Mouse (Mus musculus): ENCODE results near the gene Gm20532. TPM values are rescaled to one million over a fixed set of nuclear protein-coding genes. Genes with fewer than 3 reads are reported as not detected.

Gm20532 gene
- polyA plus RNA-seq, 1 experiment from 2014 or later: not detected

DNA sequence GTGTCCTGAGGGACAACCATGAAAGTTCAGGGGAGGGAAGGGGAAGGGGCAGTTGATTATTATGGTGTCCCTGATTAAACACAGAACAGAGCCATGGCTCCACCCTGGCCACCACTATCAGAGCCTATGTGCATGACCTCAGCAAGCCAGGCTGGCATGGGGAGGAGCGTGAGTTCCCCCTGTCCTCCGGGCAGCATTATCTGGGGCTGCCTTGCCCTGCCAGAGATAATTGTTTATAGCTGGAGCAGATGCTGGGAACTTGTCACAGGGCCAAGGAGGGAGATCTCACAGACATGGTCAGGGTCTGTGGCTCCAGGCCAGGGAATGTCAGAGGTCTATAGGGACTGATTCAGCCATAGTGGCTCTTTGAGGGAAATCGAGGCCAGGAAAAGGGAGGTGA is 35.7 kb upstream of the Gm20532 start:
- in situ Hi-C loops (cut with MboI; ENCODE audit: low pct_unique_long_range_greater_than_20kb): no loop called here
- CTCF ChIA-PET: interaction anchor here (1.1 kb wide), 1 partner anchor 11 kb away, joined by 3 read pairs; no protein-coding TSS in a partner anchor
- no peak for ATAC-seq

DNA sequence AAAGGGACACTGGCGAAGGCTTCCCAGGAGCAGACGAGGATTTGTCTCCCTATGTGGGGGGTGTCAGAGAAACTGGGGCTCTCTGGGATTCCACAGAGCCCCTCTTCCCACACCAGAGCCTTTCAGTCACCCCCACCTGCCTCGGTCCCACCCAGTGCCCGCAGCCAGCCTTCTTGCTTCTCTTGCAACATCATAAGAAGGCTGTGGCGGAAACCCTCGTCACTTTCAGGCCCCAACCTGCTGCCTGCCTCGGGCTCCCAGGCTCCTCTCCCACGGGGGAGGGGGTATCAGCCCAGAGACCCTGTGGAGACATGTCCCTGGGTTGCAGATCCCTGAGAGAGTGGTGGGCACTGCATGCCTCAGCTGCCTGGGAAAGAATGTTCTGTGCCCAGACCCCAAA is 35.0 kb upstream of the Gm20532 start:
- no peak for TF ChIP-seq CTCF (IDR thresholded peaks at IDR 0.05)
- no peak for DNase-seq (ENCODE audit: low read depth, low spot score)
- CTCF ChIA-PET: no interaction called here

More for the DNA sequence above, 35.7 kb upstream of the Gm20532 start:
- no peak for TF ChIP-seq CTCF (IDR thresholded peaks at IDR 0.05)
- no peak for DNase-seq (ENCODE audit: low read depth, low spot score)
- POLR2A ChIA-PET: interaction anchor here (0.5 kb wide), 1 partner anchor 41 kb away, joined by 3 read pairs; no protein-coding TSS in a partner anchor
- H3K27me3 ChIP-seq: no peaks in the 10 kb centered on the region

GRCm38 (mm10) chr2:26552066-26552465 is 34.4 kb upstream of the Gm20532 start:
- CTCF ChIA-PET: no interaction called here
- ATAC-seq (no peak), DNase-seq (ENCODE audit: low read depth, low spot score) (no peak)
- POLR2A ChIA-PET: no interaction called here
- no peaks in the 10 kb centered on the region for H3K27me3 ChIP-seq
- in situ Hi-C loops (cut with MboI; ENCODE audit: low pct_unique_long_range_greater_than_20kb): no loop called here
- no peak for TF ChIP-seq CTCF (IDR thresholded peaks at IDR 0.05)

More for the DNA sequence above, 35.0 kb upstream of the Gm20532 start:
- no peak for ATAC-seq
- POLR2A ChIA-PET: no interaction called here
- in situ Hi-C loops (cut with MboI; ENCODE audit: low pct_unique_long_range_greater_than_20kb): no loop called here
- no peaks in the 10 kb centered on the region for H3K27me3 ChIP-seq

GRCm38 (mm10) chr2:26553904-26554303 is 32.5 kb upstream of the Gm20532 start:
- ATAC-seq: no peak
- ChIA-PET POLR2A (no interaction called here), CTCF (interaction anchor here (1.3 kb wide), 1 partner anchor 105 kb away, joined by 3 read pairs; no protein-coding TSS in a partner anchor)
- no peak for TF ChIP-seq CTCF (IDR thresholded peaks at IDR 0.05)
- in situ Hi-C loops (cut with MboI; ENCODE audit: low pct_unique_long_range_greater_than_20kb): no loop called here
- H3K27me3 ChIP-seq: no peaks in the 10 kb centered on the region
- DNase-seq (ENCODE audit: low read depth, low spot score): no peak

- ATAC-seq: no peak
- H3K27me3 ChIP-seq: no peaks in the 10 kb centered on the region
- TF ChIP-seq CTCF (IDR thresholded peaks at IDR 0.05): no peak
- in situ Hi-C loops (cut with MboI; ENCODE audit: low pct_unique_long_range_greater_than_20kb): no loop called here
- DNase-seq (ENCODE audit: low read depth, low spot score): no peak
- ChIA-PET POLR2A (interaction anchor here (1.5 kb wide), 1 partner anchor 88 kb away, joined by 3 read pairs; no protein-coding TSS in a partner anchor), CTCF (interaction anchor here (1.0 to 1.1 kb wide), 2 partner anchors 104 to 229 kb away, joined by 3 to 4 read pairs; no protein-coding TSS in a partner anchor)
These were observed 31.4 kb upstream of the Gm20532 start for GRCm38 (mm10) chr2:26555076-26555475.

- no peak for ATAC-seq
- H3K27me3 ChIP-seq: no peaks in the 10 kb centered on the region
- in situ Hi-C loops (cut with MboI; ENCODE audit: low pct_unique_long_range_greater_than_20kb): no loop called here
- ChIA-PET CTCF (interaction anchor here (1.0 to 1.1 kb wide), 3 partner anchors 10 to 111 kb away, joined by 3 to 7 read pairs (median 4); no protein-coding TSS in a partner anchor), POLR2A (no interaction called here)
- no peak for DNase-seq (ENCODE audit: low read depth, low spot score)
- TF ChIP-seq CTCF (IDR thresholded peaks at IDR 0.05): no peak
These were observed 29.9 kb upstream of the Gm20532 start for GRCm38 (mm10) chr2:26556535-26556993.

- ATAC-seq (no peak), DNase-seq (ENCODE audit: low read depth, low spot score) (no peak)
- no peak for TF ChIP-seq CTCF (IDR thresholded peaks at IDR 0.05)
- peaks cover 4% of the 10 kb centered on the region for H3K27me3 ChIP-seq
- ChIA-PET POLR2A (interaction anchor here (1.2 kb wide), 1 partner anchor 114 kb away, joined by 3 read pairs; no protein-coding TSS in a partner anchor), CTCF (interaction anchor here (1.1 to 2.1 kb wide), 5 partner anchors 13 to 110 kb away, joined by 3 to 13 read pairs (median 9); no protein-coding TSS in a partner anchor)
- in situ Hi-C loops (cut with MboI; ENCODE audit: low pct_unique_long_range_greater_than_20kb): loop anchor here (5.0 to 10.0 kb wide), 2 partner anchors 108 to 246 kb away; partner anchors contain the start of gene Gpsm1
These were observed 25.9 kb upstream of the Gm20532 start for GRCm38 (mm10) chr2:26560506-26560905.

- ATAC-seq: peak; percentile 37
These were observed 25.0 kb upstream of the Gm20532 start for GRCm38 (mm10) chr2:26561351-26562016.

GRCm38 (mm10) chr2:26566221-26566620 is 20.2 kb upstream of the Gm20532 start:
- ChIA-PET CTCF (interaction anchor here (1.2 kb wide), 1 partner anchor 268 kb away, joined by 3 read pairs; no protein-coding TSS in a partner anchor), POLR2A (interaction anchor here (0.6 kb wide), 2 partner anchors 147 to 164 kb away, joined by 4 to 5 read pairs; no protein-coding TSS in a partner anchor)
- ATAC-seq: peak; percentile 14
- TF ChIP-seq CTCF (IDR thresholded peaks at IDR 0.05): peak; percentile 82
- peaks cover 4% of the 10 kb centered on the region for H3K27me3 ChIP-seq
- DNase-seq (ENCODE audit: low read depth, low spot score): no peak
- in situ Hi-C loops (cut with MboI; ENCODE audit: low pct_unique_long_range_greater_than_20kb): loop anchor here (10.0 kb wide), 1 partner anchor 251 kb away; the partner anchor contains the start of gene Gpsm1

More at GRCm38 (mm10) chr2:26561351-26562016, 25.0 kb upstream of the Gm20532 start:
- ChIA-PET CTCF (interaction anchor here (0.7 to 2.1 kb wide), 19 partner anchors 8 to 220 kb away, joined by 3 to 13 read pairs (median 3); partner anchors contain the start of genes Inpp5e and Notch1), POLR2A (interaction anchor here (1.2 kb wide), 1 partner anchor 115 kb away, joined by 3 read pairs; no protein-coding TSS in a partner anchor)
- H3K27me3 ChIP-seq: peaks cover 4% of the 10 kb centered on the region
- in situ Hi-C loops (cut with MboI; ENCODE audit: low pct_unique_long_range_greater_than_20kb): loop anchor here (5.0 to 10.0 kb wide), 2 partner anchors 109 to 247 kb away; partner anchors contain the start of gene Gpsm1
- DNase-seq (ENCODE audit: low read depth, low spot score): no peak
- peak; percentile 98 for TF ChIP-seq CTCF (IDR thresholded peaks at IDR 0.05)

DNA sequence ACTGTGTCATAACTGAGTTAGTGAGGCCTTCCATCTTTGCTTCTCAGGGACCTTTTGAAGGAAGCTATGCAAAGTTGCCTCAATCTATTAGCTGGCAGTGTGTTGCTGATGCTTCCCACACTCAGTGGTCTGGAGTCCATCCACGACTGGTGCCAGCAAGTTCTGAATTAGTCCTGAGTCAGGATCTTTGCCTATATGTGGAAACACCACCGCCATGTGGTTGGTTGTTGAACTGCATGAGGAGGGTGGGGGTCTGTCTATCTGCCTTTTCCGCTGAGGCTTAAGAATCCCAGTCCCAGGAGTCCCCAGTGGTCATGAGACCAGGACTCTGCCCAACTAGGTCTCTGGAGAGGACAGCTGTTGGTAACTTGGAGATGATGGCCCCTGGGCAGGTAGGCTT is 16.4 kb upstream of the Gm20532 start:
- POLR2A ChIA-PET: no interaction called here

More for the DNA sequence above, 16.4 kb upstream of the Gm20532 start:
- no peaks in the 10 kb centered on the region for H3K27me3 ChIP-seq
- CTCF ChIA-PET: interaction anchor here (0.7 to 1.2 kb wide), 4 partner anchors 8 to 161 kb away, joined by 3 read pairs; partner anchors contain the start of genes Inpp5e and Sec16a
- TF ChIP-seq CTCF (IDR thresholded peaks at IDR 0.05): no peak
- in situ Hi-C loops (cut with MboI; ENCODE audit: low pct_unique_long_range_greater_than_20kb): loop anchor here (5.0 kb wide), 1 partner anchor 413 kb away; no protein-coding TSS in a partner anchor
- ATAC-seq: no peak
- no peak for DNase-seq (ENCODE audit: low read depth, low spot score)
